Mouse (Mus musculus) intestine, embryonic 15.5 days (tissue): ENCODE measurements around the gene Teddm2. TPM values are rescaled to one million over a fixed set of nuclear protein-coding genes. Genes with fewer than 3 reads are reported as not detected.

Source experiments
- polyA plus RNA-seq: library from polyadenylated mRNA; unstranded; fragments of >200 nt; fragmentation: Nextera tagmentation; extraction: Ambion mirVana; gene quantifications from 2 replicates; pipeline ENCODE4 v1.2.1, GENCODE M21; 2015

Teddm2 gene
- polyA plus RNA-seq, 1 experiment from 2014 or later: 0.36 TPM

Other genes with a start within 250 kb of the Teddm2 start
- gene Rgs8, start 247.2 kb downstream of the Teddm2 start, polyA plus RNA-seq: 0.23 and 0.37 TPM in 2 replicates
- gene Rgs16, start 159.9 kb downstream of the Teddm2 start, polyA plus RNA-seq: 4.8 and 5.1 TPM in 2 replicates
- 22.9 and 24.5 TPM in 2 replicates for gene Rnasel, start 150.8 kb downstream of the Teddm2 start, polyA plus RNA-seq
- gene Rgsl1, start 56.1 kb downstream of the Teddm2 start, polyA plus RNA-seq: not detected in 2 replicates
- 0.18 and 0.29 TPM in 2 replicates for gene Teddm1b, start 25.9 kb downstream of the Teddm2 start, polyA plus RNA-seq
- not detected in 2 replicates for gene Teddm1a, start 8.5 kb downstream of the Teddm2 start, polyA plus RNA-seq
- 73.6 and 83.9 TPM in 2 replicates for gene Glul, start 284 bp downstream of the Teddm2 start, polyA plus RNA-seq